Mouse (Mus musculus): ENCODE data around the gene Bend7.

Gene Bend7

DNA sequence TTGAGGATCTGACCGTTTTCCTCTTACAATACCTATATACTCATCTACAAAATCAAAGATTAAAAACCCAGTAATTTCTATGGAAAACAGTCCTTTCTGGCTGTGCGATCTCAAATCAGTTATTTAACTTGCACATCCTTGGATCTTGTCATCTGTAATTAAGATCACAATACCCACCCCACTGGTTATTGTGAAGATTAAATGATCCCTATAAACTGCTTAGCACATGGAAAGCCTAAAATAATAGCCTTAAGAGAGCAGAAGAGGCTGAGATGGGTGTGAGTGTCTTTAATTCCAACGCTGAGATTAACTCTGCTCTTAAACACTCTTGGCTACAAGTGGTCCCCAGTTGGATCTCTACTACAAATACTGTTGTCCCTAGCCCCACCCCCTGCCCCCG is 64.8 kb downstream of the Bend7 start:
- DNase-seq (ENCODE audit: low spot score in 2 of 2), result no peak

DNA sequence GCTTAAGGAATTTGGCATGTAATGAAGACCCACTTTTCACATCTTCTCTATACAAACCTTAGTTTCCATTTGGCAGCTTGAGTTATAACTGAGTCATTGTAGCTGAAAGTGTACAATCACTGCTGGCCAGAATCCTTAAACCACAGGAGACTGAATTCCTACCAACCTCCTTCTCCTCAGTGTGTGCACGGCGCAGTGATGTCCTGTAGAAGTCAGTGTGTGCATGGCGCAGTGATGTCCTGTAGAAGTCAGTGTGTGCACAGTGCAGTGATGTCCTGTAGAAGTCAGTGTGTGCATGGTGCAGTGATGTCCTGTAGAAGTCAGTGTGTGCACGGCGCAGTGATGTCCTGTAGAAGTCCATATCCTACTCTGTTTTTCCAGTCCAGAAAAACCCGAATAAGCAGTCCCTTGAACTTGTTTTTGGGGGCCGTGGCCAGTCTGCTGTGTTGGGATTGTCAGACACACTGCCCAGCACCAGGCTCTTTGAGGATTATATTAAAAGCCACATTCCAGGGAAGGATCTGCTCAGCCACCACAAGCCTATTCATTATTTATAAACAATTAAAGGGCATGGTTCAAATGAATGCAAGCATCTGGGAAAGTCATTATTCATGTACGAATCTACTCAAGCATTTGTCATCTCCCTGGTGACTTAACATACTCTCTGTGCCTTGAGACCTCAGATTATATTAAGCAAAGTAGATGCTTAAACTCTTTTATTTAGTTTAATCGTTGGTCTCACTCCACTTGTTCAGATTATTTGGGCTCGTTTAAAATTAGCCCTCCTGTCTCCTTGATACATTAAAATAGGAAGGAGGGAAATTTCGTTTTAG is 65.4 kb downstream of the Bend7 start:
- DNase-seq (ENCODE audit: low spot score in 2 of 2), result no peak

DNA sequence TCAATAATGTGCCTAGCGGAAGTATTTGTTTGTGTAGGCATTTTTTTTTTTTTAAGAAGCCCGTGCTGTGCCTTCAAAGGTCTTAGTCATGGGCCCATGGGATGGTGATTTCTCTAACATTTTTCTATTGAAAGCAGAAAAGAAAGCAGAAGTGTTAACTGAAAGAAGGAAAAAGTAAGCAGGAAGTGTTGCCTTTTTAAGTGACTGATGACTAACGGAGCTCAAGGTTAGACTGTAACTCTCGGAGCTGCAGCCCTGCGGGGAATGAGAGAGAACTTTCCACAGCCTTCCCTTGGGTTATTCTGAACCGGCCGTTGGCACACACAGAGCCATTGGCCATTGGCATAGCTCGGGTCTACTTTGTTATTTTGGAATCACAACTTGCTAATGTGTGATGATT is 66.4 kb downstream of the Bend7 start:
- DNase-seq (ENCODE audit: low spot score in 2 of 2), result no peak

DNA sequence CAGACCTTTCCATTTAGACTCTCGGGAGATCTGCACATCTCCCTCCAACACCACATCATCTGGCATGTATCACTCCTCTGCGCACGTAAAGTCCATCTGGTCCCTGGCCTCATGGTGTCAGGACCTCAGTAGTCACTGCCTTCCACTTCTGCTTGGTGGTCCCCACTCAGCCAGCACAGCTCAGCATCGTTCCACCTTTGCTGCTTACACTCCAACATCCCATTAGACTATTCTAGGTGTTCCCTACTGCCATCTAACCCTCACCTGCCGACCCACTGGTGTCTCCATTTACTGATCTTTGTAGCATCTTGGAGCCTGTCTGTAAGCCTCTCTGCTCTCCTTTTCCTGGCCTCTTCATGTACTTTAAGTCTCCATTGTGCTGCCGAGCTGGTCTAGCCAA is 67.4 kb downstream of the Bend7 start:
- DNase-seq (ENCODE audit: low spot score in 2 of 2), result no peak

DNA sequence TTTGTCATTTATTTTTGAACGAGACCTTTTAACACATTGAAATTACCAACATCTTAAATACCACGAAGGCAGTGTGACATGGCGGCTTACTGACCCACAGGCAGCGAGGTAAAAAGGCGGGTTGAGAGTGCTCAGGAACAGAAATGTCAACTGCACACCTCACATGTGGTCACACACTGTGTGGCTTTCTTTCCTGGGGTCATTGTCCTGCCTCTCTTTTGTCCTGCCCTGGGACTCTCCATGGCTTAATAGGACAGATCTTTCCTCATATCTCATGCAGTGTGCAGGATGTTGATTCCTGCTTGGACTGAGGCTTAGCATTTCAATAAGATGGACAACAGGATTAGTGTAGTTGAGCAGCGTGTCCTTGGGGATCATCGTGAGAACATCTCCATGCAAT is 69.6 kb downstream of the Bend7 start:
- no peak for DNase-seq (ENCODE audit: low spot score in 2 of 2)

- no peak for DNase-seq (ENCODE audit: low spot score in 2 of 2)
These were observed 74.0 kb downstream of the Bend7 start for GRCm38 (mm10) chr2:4791646-4792045.

GRCm38 (mm10) chr2:4792554-4792953 is 74.9 kb downstream of the Bend7 start:
- no peak for DNase-seq (ENCODE audit: low spot score in 2 of 2)

DNA sequence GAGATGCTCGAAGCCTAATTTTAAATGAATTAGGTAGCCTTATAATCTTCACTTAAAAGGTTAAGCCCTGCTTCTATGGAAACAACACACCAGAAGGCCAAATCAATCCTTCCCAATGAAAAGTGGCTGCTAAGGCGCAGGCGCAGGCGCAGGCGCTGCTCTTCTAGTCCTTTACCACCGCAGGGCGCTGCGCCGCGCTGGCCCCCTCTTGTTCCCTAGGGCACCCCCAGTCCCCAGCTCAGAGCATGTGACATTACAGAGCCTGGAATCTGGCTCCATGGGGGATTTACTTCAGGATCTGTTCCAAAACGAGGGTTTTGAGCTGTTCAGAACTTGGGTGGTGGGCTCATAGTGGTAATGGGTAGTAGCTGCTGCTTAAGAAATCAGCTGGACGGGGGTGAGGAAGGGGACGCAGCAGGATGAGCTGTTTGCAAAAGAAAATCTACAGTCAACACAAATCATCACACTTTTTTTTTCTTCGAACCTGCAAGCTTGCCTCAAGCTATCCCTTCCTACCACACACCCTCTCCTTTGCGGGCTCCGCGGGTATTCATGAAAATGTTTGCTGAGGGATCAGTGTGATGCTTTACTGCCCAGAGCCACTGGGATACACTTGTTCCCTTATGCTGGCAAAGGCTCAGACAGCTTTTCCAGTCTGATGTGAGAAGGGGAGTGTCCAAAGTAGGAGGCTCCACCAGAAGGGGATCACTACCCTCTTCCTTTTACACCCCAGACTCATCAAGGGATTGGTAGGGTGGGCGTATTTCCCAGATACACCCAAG is 85.0 kb downstream of the Bend7 start:
- DNase-seq (ENCODE audit: low spot score in 2 of 2), result no peak

GRCm38 (mm10) chr2:4816308-4816707 is 98.7 kb downstream of the Bend7 start:
- DNase-seq (ENCODE audit: low spot score in 2 of 2), result no peak

GRCm38 (mm10) chr2:4817678-4818077 is 100.0 kb downstream of the Bend7 start:
- DNase-seq (ENCODE audit: low spot score in 2 of 2), result no peak

GRCm38 (mm10) chr2:4820230-4820629 is 102.6 kb downstream of the Bend7 start:
- DNase-seq (ENCODE audit: low spot score in 2 of 2), result no peak

- no peak for DNase-seq (ENCODE audit: low spot score in 2 of 2)
These were observed 106.4 kb downstream of the Bend7 start for GRCm38 (mm10) chr2:4824067-4824466.

DNA sequence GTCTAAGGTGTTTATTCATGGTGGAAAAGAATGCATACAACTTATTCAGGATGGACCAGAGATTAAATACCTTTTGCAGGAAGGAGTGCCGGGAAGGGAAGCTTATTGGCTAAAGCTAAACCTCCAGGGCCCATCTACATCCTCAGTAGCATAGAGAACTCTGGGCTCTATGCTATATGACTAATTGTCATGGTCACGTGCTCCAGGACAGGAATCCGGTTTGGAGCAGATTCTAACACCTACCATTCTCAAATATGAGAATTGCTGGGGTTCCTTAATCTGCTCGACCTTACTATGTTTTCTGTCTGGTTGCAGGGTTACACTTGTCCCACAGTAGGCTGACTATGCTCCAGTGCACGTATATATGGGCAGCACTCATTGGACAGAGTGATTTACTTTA is 110.4 kb downstream of the Bend7 start:
- DNase-seq (ENCODE audit: low spot score in 2 of 2), result no peak

DNA sequence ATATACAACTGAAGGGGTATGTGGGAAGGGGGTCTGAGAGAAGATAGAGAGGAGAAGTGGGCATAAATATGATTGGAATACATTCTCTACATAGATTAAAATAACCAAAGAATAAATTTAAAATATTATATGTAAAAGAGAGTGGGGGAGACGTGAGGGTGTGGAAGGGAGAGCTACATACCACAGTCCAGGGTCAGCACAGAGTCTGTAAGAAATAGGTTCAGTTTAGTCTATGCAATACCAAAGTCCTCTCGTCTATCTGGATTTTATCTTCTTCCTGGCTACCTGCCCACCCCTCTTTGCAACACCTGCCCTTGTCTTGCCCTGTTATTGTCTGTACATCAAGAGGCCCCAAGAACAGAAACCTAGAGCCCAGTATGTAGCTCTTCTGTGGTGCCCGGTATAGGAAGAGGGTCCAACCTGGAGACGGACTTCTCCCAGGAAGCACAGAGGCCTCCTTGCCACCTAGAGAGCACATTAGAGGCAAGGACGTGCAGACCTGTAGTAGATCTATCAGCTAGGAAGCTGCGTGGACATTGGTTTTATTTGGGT is 110.9 kb downstream of the Bend7 start:
- no peak for DNase-seq (ENCODE audit: low spot score in 2 of 2)

- no peak for DNase-seq (ENCODE audit: low spot score in 2 of 2)
These were observed 111.4 kb downstream of the Bend7 start for GRCm38 (mm10) chr2:4829007-4829406.

DNA sequence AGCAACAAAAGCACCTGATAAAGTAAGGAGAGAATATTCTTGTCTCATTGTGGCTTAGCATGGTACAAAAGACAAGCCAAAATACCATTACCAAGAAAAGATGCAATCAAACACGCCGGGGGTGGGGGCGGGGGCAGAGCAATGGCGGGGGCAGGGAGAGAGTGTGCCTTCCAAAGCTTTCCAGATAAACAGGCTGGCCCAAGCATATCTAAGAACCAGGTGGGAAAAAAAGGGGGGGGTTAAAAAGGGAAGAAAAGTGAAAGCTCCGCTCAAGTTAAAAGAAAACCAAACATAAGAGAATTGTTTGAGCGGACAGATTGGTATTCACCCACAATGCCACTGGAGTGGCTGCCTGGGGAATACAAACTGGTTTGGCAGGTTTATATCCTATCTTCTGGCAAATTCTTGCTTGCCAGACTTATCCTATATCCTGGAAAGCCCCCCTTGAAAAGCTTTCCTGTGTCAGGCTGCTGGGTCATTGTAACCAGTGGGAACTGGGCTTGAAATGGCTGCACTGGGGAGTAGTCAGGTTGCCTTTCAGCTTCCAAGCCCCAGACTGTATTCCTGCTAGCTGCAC is 111.9 kb downstream of the Bend7 start:
- DNase-seq (ENCODE audit: low spot score in 2 of 2), result no peak

- no peak for DNase-seq (ENCODE audit: low spot score in 2 of 2)
These were observed 113.9 kb downstream of the Bend7 start for GRCm38 (mm10) chr2:4831493-4831892.

- DNase-seq (ENCODE audit: low spot score in 2 of 2), result no peak
These were observed 114.5 kb downstream of the Bend7 start for GRCm38 (mm10) chr2:4832166-4832565.

DNA sequence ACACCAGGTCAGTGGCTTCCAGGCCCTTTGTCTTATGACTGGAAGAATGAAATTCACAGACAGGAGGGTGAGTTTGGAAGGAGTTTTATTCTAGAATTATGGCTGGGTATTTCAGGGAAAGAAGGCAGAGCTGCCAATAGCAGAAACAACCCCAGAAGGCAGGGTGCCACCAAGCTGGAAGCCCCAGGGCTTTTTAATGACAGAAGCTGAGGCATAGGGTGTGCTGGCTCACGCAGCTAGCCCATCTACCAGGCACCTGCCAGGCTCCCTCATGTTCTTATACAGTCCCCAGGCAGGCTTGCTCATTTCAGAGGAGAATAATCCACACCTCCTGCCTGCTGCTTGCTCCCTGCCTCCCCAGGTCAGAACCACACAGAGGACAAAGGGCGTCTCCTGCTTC is 131.8 kb downstream of the Bend7 start:
- no peak for DNase-seq (ENCODE audit: low spot score in 2 of 2)

Data from spleen, postnatal 4 days (tissue).